Mouse (Mus musculus) NIH3T3 (cell line): ENCODE measurements around the gene Olfr1392.
"Not testable (repeated sequence)": the region's sequence is repeated elsewhere in the genome, so short reads cannot be mapped to it uniquely, and the experiment has no call there.

Experiments used
- DNase-seq: peaks from one replicate; pipeline ENCODE4 v3.0.0-alpha.2; 2012; ENCODE audit warnings: low read depth

Olfr1392 gene

DNA sequence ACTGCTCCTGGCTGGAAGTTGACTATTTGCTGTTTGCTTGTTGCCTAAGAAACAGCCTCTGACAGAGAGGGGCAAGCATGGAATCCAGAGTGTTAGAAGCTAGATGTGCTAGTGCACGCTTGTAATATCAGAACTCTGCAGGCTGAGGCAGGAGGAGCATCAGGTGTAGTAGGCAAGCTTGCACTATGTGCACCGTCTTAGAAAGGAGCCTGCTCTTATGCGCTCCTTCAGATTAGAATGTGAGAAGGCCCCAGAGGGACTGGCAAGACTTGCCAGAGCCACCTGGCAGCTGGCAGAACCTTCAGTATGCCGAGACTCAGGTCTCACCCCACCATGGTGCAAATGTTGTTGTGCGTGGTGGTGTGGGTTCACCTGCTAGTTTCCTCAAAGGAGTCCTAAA lies 33.0 kb upstream of the Olfr1392 start:
- no peak for DNase-seq

DNA sequence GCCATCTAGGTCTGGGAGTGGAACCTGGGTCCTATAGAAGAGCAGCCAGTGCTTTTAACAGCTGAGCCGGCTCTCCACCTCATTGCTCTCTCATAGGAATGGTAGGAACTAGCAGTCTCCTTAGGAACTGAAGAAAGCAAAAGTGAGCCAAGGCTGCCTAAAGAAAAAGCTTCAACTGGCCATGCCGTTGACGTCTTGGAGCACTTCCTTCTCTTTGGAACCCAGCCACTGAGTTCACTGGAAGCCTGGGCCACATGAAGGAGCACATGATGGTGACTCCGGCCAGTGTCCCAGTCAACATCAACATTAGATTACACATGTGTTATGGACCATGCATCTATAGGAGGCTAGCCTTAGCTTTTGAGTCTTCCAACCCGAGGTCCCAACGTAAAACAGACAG lies 32.0 kb upstream of the Olfr1392 start:
- DNase-seq, result no peak

DNA sequence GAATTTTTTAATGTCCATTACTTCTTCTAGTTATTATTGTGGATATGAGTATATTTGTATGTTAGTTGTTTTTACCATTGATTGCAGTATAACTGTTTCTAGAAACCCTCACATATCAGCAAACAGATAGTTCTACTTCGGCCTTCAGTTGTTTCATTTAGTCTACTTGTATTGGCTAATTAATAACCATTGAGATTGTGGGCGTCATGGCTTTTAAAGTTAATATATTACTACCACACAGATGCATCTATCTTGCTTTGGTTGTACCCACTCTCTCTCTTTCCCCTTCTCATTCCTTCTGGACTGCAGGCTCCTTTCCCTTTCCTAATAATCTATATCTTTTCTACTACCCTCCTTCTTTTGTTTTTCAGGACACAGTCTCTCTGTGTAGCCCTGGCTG lies 25.8 kb upstream of the Olfr1392 start:
- no peak for DNase-seq

DNA sequence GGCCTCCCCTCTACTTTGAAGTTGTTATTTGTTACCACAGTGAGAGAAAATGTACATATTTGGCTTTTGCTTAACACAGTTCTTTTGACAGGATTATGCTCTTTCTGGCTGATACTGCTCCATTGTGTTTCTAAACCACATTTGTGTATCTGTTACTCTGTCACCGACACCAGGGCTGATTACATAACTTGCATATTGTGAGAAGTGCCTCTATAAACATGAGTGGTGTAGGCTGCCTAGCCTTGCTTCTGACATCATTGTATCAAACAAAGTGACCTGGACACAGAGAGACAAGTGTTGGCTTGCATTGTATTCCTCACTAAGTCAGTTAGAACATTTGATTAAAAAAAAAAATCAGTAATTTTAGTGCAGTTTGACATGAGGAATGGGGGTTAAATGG lies 25.3 kb upstream of the Olfr1392 start:
- DNase-seq, result no peak

DNA sequence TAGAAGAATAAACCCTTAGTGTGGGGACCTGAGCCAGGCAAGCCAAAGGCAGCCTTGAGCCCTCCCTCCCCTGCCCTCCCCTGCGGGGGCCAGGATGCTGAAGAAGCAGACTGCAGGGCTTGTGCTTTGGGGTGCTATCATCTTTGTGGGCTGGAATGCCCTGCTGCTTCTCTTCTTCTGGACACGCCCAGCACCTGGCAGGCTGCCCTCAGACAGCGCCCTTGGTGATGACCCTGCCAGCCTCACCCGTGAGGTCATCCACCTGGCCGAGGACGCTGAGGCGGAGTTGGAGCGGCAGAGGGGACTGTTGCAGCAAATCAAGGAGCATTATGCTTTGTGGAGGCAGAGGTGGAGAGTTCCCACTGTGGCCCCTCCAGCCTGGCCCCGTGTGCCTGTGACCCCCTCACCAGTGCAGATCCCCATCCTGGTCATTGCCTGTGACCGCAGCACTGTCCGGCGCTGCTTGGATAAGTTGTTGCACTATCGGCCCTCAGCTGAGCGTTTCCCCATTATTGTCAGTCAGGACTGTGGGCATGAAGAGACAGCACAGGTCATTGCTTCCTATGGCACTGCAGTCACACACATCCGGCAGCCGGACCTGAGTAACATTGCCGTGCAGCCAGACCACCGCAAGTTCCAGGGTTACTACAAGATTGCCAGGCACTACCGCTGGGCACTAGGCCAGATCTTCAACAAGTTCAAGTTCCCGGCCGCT lies 24.3 kb upstream of the Olfr1392 start:
- no peak for DNase-seq

DNA sequence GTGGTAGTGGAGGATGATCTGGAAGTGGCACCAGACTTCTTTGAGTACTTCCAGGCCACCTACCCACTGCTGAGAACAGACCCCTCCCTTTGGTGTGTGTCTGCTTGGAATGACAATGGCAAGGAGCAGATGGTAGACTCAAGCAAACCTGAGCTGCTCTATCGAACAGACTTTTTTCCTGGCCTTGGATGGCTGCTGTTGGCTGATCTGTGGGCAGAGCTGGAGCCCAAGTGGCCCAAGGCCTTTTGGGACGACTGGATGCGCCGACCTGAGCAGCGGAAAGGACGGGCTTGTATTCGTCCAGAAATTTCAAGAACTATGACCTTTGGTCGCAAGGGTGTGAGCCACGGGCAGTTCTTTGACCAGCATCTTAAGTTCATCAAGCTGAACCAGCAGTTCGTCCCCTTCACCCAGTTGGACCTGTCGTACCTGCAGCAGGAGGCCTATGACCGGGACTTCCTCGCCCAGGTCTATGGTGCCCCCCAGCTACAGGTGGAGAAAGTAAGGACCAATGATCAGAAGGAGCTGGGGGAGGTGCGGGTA lies 23.7 kb upstream of the Olfr1392 start:
- DNase-seq, result no peak

DNA sequence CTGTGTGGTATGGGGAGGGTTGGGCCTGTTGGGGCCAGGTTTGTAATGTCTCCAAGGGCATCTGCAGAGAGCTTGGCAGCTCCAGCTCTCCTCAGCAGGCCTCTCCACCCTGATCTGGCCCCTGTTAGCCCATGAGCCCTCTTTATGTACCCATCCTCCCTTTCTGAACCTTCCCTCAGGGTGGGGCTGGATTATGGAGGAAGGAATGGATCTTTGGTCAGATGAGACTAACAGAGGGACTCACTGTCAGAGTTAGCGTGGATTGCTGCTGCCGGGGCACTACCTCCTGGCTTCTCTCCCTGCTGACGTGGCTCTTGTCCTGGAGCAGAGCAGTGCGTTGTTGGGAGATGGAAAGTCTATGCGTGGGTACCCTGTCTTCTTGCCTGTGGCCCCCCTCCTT lies 22.8 kb upstream of the Olfr1392 start:
- no peak for DNase-seq

DNA sequence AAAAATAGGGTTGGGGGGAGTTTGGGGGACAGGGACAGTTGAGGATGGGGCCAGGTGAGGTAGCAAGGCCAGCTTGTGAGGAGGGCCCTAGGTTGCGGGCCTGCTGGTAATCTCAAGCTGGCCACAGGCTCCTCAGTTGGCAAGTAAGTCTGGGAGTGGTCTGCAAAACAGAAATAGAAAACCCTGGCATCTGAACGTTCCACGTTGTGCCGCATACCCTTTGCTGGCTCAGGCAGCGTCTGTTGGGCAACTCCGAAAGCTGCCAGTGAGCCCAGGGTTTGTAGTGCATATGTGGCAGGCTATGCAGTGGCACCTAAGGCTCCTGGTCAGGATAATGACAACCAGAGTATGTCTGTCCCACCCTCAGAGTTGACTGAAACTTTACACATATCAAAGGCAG lies 21.9 kb upstream of the Olfr1392 start:
- DNase-seq, result no peak

DNA sequence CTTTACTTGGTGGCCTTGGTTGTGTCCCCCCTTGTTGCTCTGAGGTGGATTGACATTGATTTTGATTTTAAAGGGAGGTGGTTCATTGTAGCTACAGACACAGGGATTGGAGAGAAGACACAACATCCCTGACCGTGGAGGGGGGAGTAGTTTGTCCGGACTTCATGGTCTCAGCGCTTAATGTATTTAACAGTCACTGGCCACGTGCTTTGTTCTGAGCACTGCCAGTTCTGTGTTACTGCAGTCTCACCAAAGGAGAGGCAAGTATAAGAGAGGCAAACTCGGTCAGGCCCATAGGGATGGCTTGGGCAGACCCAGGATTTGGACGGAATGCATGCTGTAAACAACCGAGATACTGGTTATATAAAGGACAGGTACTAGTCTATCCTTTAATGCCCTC lies 21.0 kb upstream of the Olfr1392 start:
- DNase-seq, result no peak

DNA sequence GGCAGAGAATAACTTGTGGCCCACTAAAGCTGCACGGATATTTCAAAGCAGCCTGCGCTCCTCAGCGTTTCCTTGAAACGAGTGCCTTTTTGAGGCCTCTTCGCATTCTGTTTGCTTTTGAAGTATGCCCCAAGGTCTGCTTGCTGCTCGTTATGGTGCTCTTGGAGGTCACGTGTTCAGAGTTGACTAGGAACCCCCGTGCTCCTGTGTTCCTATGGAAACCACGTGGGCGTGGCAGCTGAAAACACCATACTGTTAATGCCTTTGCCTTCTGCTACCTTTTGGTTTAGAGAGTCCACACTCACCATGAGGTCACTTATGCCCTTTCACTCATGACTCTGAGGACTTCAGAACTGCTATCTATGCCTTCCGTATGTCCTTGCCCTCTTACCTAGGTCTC lies 20.5 kb upstream of the Olfr1392 start:
- DNase-seq, result no peak

DNA sequence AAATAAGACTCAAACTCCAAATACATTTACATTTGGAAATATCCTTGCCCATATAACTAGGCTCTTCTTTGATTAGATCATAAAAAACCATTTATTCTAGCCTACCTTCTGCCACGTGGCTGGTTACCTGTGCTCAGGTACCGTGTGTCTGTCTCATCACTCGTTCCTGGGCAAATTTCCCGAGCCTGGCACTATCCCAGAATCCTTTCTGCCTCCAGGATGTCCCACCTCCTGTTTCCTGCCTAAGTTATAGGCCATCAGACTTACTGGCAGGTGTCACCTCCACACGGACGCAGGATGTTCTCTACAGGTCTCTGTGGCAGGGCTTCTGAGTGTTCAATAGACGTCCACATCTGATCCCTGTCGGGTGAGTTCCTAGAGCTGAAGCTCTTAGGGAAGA lies 20.0 kb upstream of the Olfr1392 start:
- no peak for DNase-seq

DNA sequence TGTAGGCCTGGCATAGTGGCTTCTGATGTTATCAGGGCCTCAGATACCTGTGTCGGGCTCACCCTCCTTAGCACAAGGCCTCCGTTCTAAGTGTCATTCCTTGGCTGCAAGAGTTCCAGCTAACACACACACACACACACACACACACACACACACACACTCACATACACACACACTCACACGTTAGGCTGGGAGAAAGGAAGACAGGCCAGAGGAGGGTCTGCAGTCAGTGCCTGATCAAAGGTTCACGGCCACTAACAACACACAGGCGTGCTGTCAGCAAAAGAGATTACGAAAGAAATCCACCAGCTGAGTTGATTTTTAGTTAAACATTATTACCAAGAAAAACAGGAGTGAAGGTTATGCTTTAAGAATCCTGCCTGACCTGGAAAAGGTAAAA lies 18.4 kb upstream of the Olfr1392 start:
- no peak for DNase-seq

DNA sequence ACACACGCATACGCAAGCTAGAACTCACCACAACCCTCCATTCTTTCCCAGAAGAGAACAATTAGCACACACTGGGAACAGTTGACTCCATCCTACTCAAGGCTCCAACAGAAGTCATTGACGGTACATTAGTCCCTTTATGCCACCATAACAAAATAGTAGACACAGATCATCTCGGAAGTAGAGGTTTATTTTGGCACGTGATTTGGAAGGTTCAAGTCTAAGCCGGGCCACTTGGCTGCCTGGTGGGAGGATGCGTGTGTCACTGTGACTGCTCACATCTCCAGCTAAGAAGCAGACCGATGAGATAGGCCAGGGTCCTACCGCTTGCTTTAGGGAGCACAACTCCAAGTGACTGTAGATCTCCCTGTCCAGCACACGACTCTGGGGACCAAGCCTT lies 17.8 kb upstream of the Olfr1392 start:
- DNase-seq, result no peak

DNA sequence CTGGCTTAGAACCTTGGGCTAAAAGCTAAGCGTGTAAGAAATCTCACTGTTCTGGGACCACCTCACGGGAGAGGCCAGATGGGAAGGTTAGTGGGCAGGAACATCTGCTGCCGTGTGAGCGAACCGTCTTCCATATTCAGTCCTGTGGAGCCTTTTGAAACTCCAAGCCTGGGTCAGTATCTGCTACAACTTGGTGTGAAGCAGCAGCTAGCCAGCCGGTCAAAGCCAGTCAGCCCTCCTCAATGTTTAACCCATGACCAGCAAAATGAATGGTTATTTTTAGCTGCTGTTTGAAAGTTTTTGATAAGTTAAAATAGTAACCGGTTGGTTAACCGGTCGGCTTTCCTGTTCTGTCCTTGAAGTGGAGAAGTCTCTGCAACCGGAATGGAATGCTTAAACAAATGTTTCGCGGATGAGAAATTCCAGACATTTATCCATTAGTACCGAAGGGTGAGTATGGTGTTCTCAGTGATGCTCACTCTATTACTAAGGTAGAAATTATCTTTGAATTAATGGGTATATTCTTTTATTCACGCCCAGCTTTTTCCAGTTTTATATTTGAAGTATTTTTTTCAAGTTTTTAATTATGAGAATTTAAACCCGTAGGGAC lies 17.0 kb upstream of the Olfr1392 start:
- no peak for DNase-seq

DNA sequence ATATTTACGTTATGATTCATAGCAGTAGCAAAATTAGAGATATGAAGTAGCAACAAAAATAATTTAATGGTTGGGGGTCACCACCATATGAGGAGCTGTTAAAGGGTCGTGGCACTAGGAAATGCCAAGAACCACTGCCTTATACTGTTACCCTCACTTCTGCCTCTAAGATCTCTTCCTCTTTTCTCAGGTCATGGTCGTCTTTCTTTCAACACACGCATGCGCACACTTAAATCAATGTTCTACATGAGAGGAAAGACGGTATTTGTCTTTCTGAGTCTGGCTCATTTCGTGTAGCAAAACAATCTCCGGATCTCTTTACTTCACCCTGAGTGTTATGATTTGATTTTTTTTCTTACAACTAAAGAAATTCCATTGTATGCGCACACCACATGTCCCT lies 15.3 kb upstream of the Olfr1392 start:
- DNase-seq, result no peak

DNA sequence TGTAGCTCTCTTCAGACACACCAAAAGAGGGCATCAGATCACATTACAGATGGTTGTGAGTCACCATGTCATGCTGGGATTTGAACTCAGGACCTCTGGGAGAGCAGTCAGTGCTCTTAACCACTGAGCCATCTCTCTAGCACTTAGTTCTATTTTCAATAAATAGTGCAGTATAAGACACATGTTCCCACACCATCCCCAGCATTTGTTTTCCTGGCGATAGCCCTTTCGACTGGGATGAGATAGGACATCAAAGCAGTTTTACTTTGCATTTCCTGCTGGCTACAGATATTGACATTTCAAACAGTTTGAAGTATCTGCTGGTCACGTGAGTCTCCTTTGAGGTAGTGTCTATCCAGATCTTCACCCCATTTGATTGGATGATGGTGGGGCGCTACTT lies 14.7 kb upstream of the Olfr1392 start:
- no peak for DNase-seq

DNA sequence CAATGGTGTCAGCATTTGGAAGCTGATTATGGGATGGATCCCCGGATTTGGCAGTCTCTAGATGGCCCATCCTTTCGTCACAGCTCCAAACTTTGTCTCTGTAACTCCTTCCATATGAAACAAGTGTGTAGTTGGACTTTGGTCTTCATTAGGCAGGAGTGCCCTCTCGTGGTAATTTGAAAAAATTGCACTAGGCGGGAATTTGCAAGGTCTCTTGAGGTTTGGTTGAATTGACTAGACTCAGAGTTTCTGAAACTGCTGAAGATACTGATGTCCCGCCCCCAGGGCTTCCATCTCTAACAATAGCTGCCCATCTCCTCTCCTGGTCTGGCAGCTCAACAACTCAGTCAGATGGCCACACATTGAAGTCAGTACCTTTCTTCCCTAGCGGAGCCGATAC lies 13.7 kb upstream of the Olfr1392 start:
- DNase-seq, result peak; percentile 86

DNA sequence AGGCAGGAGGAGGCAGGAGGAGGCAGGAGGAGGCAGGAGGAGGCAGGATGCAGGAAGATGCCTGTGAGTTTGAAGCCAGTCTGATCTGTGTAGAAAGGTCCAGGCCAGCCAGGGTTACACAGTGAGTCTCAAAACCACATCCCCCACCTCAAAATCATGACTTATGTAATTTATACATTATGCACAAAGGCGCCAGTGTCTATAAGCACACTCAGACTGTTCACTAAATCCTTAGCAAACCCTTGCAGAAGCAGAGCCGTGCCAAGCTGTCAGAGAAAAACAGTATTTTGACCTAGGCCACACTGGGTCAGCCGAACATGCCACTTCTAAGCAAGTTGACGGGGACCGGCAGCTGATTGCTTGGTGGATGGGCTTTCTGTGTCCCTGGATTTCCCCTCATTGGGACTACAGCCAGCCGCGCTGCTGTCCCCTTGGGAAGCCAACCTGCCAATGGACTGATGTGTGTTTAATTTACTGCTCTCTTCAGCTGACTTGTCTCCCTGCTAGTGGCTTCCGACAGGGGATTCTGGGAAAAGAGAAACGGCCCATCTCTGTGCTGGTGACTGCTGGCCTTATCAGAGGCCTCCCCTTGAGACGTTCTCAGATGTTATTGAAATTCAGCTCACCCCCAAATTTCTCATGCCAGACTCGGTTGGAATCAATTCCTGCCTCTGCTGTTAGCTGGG lies 11.1 kb upstream of the Olfr1392 start:
- no peak for DNase-seq

DNA sequence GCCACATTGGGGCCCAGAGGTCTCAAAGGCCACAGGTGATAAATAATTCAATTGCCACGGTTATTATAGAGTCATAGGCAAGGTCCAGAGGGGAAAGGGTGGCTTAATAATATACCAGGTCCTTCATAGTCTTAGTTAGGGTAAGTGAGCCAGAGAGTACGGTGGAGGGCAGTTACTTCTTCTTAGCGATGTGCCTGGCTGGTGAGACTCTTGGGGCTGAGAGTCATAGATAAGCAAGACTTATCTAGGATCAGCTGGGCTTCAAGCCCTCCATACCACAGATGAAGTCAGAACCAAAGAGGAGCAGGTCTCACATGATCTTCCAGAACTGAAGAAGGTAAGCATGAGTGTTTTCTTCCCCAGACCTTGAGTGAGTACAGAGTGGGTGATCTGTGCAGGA lies 6.9 kb upstream of the Olfr1392 start, which contains the start of gene Olfr1393:
Gene Olfr1393 (plus strand): TSS at position 83 of the 400 bp plus-strand sequence.
- DNase-seq, result no peak

DNA sequence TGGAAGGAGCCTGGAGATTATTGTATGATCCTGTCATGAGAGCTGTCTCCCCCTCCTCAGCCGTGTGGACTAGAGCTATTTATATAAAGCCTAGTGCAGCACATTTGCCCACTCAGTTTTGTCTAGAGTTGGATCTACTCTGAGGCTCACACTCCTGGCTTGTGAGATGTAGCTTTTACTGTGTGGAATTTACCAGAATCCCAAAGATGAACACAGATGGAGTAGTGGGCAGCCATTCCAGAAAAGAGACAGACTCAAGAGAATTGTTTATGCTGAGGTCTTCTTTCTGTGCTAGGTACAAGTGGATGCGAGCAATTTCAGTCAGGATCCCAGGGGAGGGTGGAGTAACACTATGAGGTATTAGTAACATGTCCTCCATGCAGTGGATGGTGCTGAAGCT lies 2.2 kb downstream of the Olfr1392 start:
- no peak for DNase-seq

DNA sequence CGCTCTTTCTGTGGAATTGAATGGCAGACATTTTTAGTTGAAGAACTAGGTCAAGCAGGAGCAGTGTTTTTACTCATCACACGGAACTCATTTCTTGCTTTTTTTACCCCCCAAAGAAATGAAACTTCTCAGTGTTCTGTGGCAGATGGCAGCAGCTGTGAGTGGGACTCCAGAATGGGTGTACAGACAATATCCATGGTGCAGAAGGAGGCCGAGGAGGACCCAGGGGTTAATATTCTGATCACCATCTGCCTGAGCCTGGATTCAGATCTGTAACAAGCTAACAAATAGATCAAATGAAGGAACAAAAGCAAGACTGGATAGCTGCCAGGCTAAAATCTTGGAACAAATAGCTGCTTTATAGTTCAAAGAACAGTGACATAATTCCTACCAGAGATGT lies 7.7 kb downstream of the Olfr1392 start:
- DNase-seq, result no peak

DNA sequence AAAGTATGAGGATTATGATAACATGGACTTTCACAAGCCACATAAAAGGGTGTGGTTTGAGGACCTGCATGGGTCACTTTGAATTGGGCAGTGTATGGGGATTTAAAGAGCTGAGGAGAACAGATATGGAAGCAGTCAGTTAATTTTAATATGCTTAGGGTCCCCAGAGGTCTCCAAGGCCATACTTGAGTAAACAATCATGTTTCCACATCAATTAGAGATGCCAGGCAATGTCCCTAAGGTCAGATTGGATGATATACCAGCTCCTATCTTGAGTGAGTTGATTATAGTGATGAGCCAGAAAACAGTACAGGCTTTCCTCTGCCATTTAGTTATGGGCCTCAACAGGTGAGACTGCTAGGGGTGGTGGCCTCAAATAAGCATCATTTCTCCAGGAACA lies 19.4 kb downstream of the Olfr1392 start, which contains the start of gene Olfr10:
Gene Olfr10 (plus strand): TSS at position 301 of the 400 bp plus-strand sequence.
- no peak for DNase-seq

DNA sequence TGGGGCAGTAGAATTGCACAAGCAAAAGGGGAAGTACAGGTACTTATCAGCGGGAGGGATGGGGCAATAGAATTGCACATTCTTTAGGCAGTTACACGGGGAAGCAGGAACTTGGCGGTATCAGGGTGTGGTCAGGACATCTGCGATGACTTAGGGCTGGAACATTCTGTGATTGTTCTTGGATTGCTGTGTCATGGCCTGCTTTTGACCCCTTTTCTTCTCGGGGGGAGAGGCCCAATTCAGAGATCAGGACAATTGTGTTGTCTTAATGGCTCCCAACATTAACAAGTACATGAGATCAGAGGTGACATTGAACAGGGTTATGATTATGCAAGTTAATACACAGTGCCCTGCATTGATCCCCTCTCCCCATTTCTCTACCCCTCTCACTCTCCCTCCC lies 23.5 kb downstream of the Olfr1392 start:
- not testable (repeated sequence) for DNase-seq
